Mouse (Mus musculus): ENCODE data around the gene Adck1. TPM values are rescaled to one million over a fixed set of nuclear protein-coding genes. Genes with fewer than 3 reads are reported as not detected.
"Not testable (repeated sequence)": the region's sequence is repeated elsewhere in the genome, so short reads cannot be mapped to it uniquely, and the experiment has no call there.

The Adck1 gene
- total RNA-seq (2017): 8.2 to 13.2 TPM (median 8.7 TPM) in 3 replicates

- ATAC-seq (replicated peaks; ENCODE audit: insufficient number of reproducible peaks, low FRiP score, low TSS enrichment, poor library complexity, severe bottlenecking): peak; percentile 91
Observed at GRCm38 (mm10) chr12:88360441-88361119, at the start of gene Adck1. Adck1 (plus strand) TSS chr12:88360554.

- no peak for ATAC-seq (replicated peaks; ENCODE audit: insufficient number of reproducible peaks, low FRiP score, low TSS enrichment, poor library complexity, severe bottlenecking)
Observed at GRCm38 (mm10) chr12:88314556-88314955, 45.8 kb upstream of the Adck1 start.

GRCm38 (mm10) chr12:88323926-88324325 is 36.4 kb upstream of the Adck1 start, which contains the start of gene Gm5039:
Gm5039 (minus strand) TSS chr12:88324026.
- ATAC-seq (replicated peaks; ENCODE audit: insufficient number of reproducible peaks, low FRiP score, low TSS enrichment, poor library complexity, severe bottlenecking): not testable (repeated sequence)

GRCm38 (mm10) chr12:88336662-88337413 is 23.5 kb upstream of the Adck1 start:
- ATAC-seq (replicated peaks; ENCODE audit: insufficient number of reproducible peaks, low FRiP score, low TSS enrichment, poor library complexity, severe bottlenecking): not testable (repeated sequence)

GRCm38 (mm10) chr12:88341286-88341685 is 19.1 kb upstream of the Adck1 start:
- not testable (repeated sequence) for ATAC-seq (replicated peaks; ENCODE audit: insufficient number of reproducible peaks, low FRiP score, low TSS enrichment, poor library complexity, severe bottlenecking)

GRCm38 (mm10) chr12:88354182-88354702 is 6.1 kb upstream of the Adck1 start:
- ATAC-seq (replicated peaks; ENCODE audit: insufficient number of reproducible peaks, low FRiP score, low TSS enrichment, poor library complexity, severe bottlenecking): no peak

GRCm38 (mm10) chr12:88361120-88361445 is 729 bp downstream of the Adck1 start:
- no peak for ATAC-seq (replicated peaks; ENCODE audit: insufficient number of reproducible peaks, low FRiP score, low TSS enrichment, poor library complexity, severe bottlenecking)

- no peak for ATAC-seq (replicated peaks; ENCODE audit: insufficient number of reproducible peaks, low FRiP score, low TSS enrichment, poor library complexity, severe bottlenecking)
Observed at GRCm38 (mm10) chr12:88367673-88368072, 7.3 kb downstream of the Adck1 start.

- ATAC-seq (replicated peaks; ENCODE audit: insufficient number of reproducible peaks, low FRiP score, low TSS enrichment, poor library complexity, severe bottlenecking): no peak
Observed at GRCm38 (mm10) chr12:88368618-88369017, 8.3 kb downstream of the Adck1 start.

GRCm38 (mm10) chr12:88369690-88370089 is 9.3 kb downstream of the Adck1 start:
- ATAC-seq (replicated peaks; ENCODE audit: insufficient number of reproducible peaks, low FRiP score, low TSS enrichment, poor library complexity, severe bottlenecking): not testable (repeated sequence)

- not testable (repeated sequence) for ATAC-seq (replicated peaks; ENCODE audit: insufficient number of reproducible peaks, low FRiP score, low TSS enrichment, poor library complexity, severe bottlenecking)
Observed at GRCm38 (mm10) chr12:88370321-88370720, 10.0 kb downstream of the Adck1 start.

GRCm38 (mm10) chr12:88372018-88372417 is 11.7 kb downstream of the Adck1 start:
- ATAC-seq (replicated peaks; ENCODE audit: insufficient number of reproducible peaks, low FRiP score, low TSS enrichment, poor library complexity, severe bottlenecking): no peak

GRCm38 (mm10) chr12:88376820-88377219 is 16.5 kb downstream of the Adck1 start:
- no peak for ATAC-seq (replicated peaks; ENCODE audit: insufficient number of reproducible peaks, low FRiP score, low TSS enrichment, poor library complexity, severe bottlenecking)

- ATAC-seq (replicated peaks; ENCODE audit: insufficient number of reproducible peaks, low FRiP score, low TSS enrichment, poor library complexity, severe bottlenecking): no peak
Observed at GRCm38 (mm10) chr12:88378256-88378655, 17.9 kb downstream of the Adck1 start.

GRCm38 (mm10) chr12:88388832-88389231 is 28.5 kb downstream of the Adck1 start:
- no peak for ATAC-seq (replicated peaks; ENCODE audit: insufficient number of reproducible peaks, low FRiP score, low TSS enrichment, poor library complexity, severe bottlenecking)

- ATAC-seq (replicated peaks; ENCODE audit: insufficient number of reproducible peaks, low FRiP score, low TSS enrichment, poor library complexity, severe bottlenecking): no peak
Observed at GRCm38 (mm10) chr12:88398658-88399057, 38.3 kb downstream of the Adck1 start.

- no peak for ATAC-seq (replicated peaks; ENCODE audit: insufficient number of reproducible peaks, low FRiP score, low TSS enrichment, poor library complexity, severe bottlenecking)
Observed at GRCm38 (mm10) chr12:88403541-88403940, 43.2 kb downstream of the Adck1 start.

GRCm38 (mm10) chr12:88405113-88405512 is 44.8 kb downstream of the Adck1 start:
- ATAC-seq (replicated peaks; ENCODE audit: insufficient number of reproducible peaks, low FRiP score, low TSS enrichment, poor library complexity, severe bottlenecking): no peak

GRCm38 (mm10) chr12:88407996-88408322 is 47.6 kb downstream of the Adck1 start:
- ATAC-seq (replicated peaks; ENCODE audit: insufficient number of reproducible peaks, low FRiP score, low TSS enrichment, poor library complexity, severe bottlenecking): no peak
